Mouse (Mus musculus): ENCODE measurements around the gene Cdpf1.

Cdpf1 gene

GRCm38 (mm10) chr15:85762761-85763160 lies 48.7 kb downstream of the Cdpf1 start:
- no peak for DNase-seq (ENCODE audit: low spot score)

- DNase-seq (ENCODE audit: low spot score): no peak
Measured at GRCm38 (mm10) chr15:85757768-85758167, 53.7 kb downstream of the Cdpf1 start.
